Mouse (Mus musculus) neural tube, embryonic 12.5 days (tissue): ENCODE measurements around the gene Selenbp1. TPM values are rescaled to one million over a fixed set of nuclear protein-coding genes. Genes with fewer than 3 reads are reported as not detected.
"Not testable (repeated sequence)": the region's sequence is repeated elsewhere in the genome, so short reads cannot be mapped to it uniquely, and the experiment has no call there.

ENCODE experiments used
- ATAC-seq: fragments of 200-750 bp; cut with Nextera tagmentation; 2 replicates; pipeline ENCODE4 v1.8.0; 2017; ENCODE audit warnings: low read depth, mild to moderate bottlenecking, moderate TSS enrichment, moderate library complexity; ENCODE audit not compliant: low FRiP score
- H3K27ac ChIP-seq: fragments of 300-500 bp; sonication (generic); 2 replicates; pipeline ENCODE4 v1.5.1; 2016
- H3K27me3 ChIP-seq: fragments of 300-500 bp; sonication (generic); replicated peaks from 2 replicates; pipeline ENCODE4 v1.6.1; 2016; ENCODE audit warnings: mild to moderate bottlenecking
- H3K36me3 ChIP-seq: fragments of 300-500 bp; sonication (generic); 2 replicates; pipeline ENCODE4 v1.6.1; 2016; ENCODE audit warnings: mild to moderate bottlenecking
- H3K4me1 ChIP-seq: fragments of 300-500 bp; sonication (generic); 2 replicates; pipeline ENCODE4 v1.6.1; 2016
- H3K4me2 ChIP-seq: fragments of 300-500 bp; sonication (generic); replicated peaks from 2 replicates; pipeline ENCODE4 v1.6.1; 2016; ENCODE audit warnings: mild to moderate bottlenecking
- H3K4me3 ChIP-seq: fragments of 300-500 bp; sonication (generic); 2 replicates; pipeline ENCODE4 v1.5.1; 2016
- H3K9ac ChIP-seq: fragments of 300-500 bp; sonication (generic); 2 replicates; pipeline ENCODE4 v1.6.1; 2016; ENCODE audit warnings: mild to moderate bottlenecking
- H3K9me3 ChIP-seq: fragments of 300-500 bp; sonication (generic); 2 replicates; pipeline ENCODE4 v1.6.1; 2016; ENCODE audit warnings: mild to moderate bottlenecking
- WGBS: fragments of 180-500 bp; shearing (Covaris S2); methylation state at CpG from one replicate; pipeline ENCODE4 v1.1.7; 2016; 5-methylcytosine and 5-hydroxymethylcytosine counted together
- polyA plus RNA-seq: library from polyadenylated mRNA; unstranded; fragments of >200 nt; fragmentation: Nextera tagmentation; extraction: Ambion mirVana; gene quantifications from 2 replicates; pipeline ENCODE4 v1.2.1, GENCODE M21; 2016

Gene Selenbp1
- polyA plus RNA-seq, result 9.6 and 9.7 TPM in 2 replicates

GRCm38 (mm10) chr3:94932809-94933564, at the start of gene Selenbp1:
TSS of gene Selenbp1 (plus strand) at chr3:94933056.
- ATAC-seq, result peak; percentile 81
- Histone ChIP-seq H3K36me3 (no peaks in the 10 kb centered on the region), H3K27ac (no peak within 1 kb of the TSS), H3K4me1 (peaks cover 11% of the 10 kb centered on the region; the same call in 1 of the 2 replicates), H3K9me3 (no peaks in the 10 kb centered on the region), H3K4me3 (peak within 1 kb of the TSS; percentile 9), H3K27me3 (no peaks in the 10 kb centered on the region), H3K4me2 (peak within 1 kb of the TSS; percentile 52), H3K9ac (peak within 1 kb of the TSS; percentile 26; the same call in 1 of the 2 replicates)
- WGBS, result 19% methylated on average over 16 of the region's 16 CpGs

- ATAC-seq, result peak; percentile 88
- Histone ChIP-seq H3K4me1 (peaks cover 13% of the 10 kb centered on the region), H3K4me3 (peak within 1 kb of the TSS; percentile 98), H3K9me3 (no peaks in the 10 kb centered on the region), H3K4me2 (peak within 1 kb of the TSS; percentile 74), H3K9ac (peak within 1 kb of the TSS; percentile 91), H3K27me3 (no peaks in the 10 kb centered on the region), H3K36me3 (peaks cover 36% of the 10 kb centered on the region), H3K27ac (no peak within 1 kb of the TSS)
- 1% methylated on average over 61 of the region's 61 CpGs for WGBS
Observed at GRCm38 (mm10) chr3:94886316-94887224, 46.3 kb upstream of the Selenbp1 start, which contains the start of gene Psmb4. TSS of gene Psmb4 (minus strand) at chr3:94886961.

- Histone ChIP-seq H3K9ac (no peak overlapping the region), H3K9me3 (no peaks in the 10 kb centered on the region), H3K27ac (no peak overlapping the region), H3K27me3 (no peaks in the 10 kb centered on the region), H3K4me1 (peaks cover 13% of the 10 kb centered on the region), H3K4me3 (no peak overlapping the region), H3K4me2 (no peak overlapping the region), H3K36me3 (peaks cover 17% of the 10 kb centered on the region)
- no peak for ATAC-seq
Observed at GRCm38 (mm10) chr3:94888595-94888994, 44.3 kb upstream of the Selenbp1 start.

- ATAC-seq, result no peak
- no peaks in the 10 kb centered on the region for H3K4me1 ChIP-seq
- H3K4me3 ChIP-seq, result no peak overlapping the region
- H3K4me2 ChIP-seq, result no peak overlapping the region
- H3K9ac ChIP-seq, result no peak overlapping the region
- 72% methylated on average over 3 of the region's 3 CpGs for WGBS
- H3K27ac ChIP-seq, result no peak overlapping the region
- no peaks in the 10 kb centered on the region for H3K9me3 ChIP-seq
- H3K27me3 ChIP-seq, result no peaks in the 10 kb centered on the region
- H3K36me3 ChIP-seq, result no peaks in the 10 kb centered on the region
Observed at GRCm38 (mm10) chr3:94894076-94894475, 38.8 kb upstream of the Selenbp1 start.

GRCm38 (mm10) chr3:94902747-94903146, 30.1 kb upstream of the Selenbp1 start:
- no peaks in the 10 kb centered on the region for H3K27me3 ChIP-seq
- 25% methylated on average over 7 of the region's 7 CpGs for WGBS
- no peak for ATAC-seq
- no peak overlapping the region for H3K9ac ChIP-seq
- no peaks in the 10 kb centered on the region for H3K36me3 ChIP-seq
- no peaks in the 10 kb centered on the region for H3K9me3 ChIP-seq
- H3K4me3 ChIP-seq, result no peak overlapping the region
- no peaks in the 10 kb centered on the region for H3K4me1 ChIP-seq
- H3K4me2 ChIP-seq, result no peak overlapping the region
- no peak overlapping the region for H3K27ac ChIP-seq

GRCm38 (mm10) chr3:94904759-94905158, 28.1 kb upstream of the Selenbp1 start:
- H3K27ac ChIP-seq, H3K9ac ChIP-seq, H3K4me1 ChIP-seq, H3K4me2 ChIP-seq, H3K36me3 ChIP-seq, H3K4me3 ChIP-seq, H3K9me3 ChIP-seq, H3K27me3 ChIP-seq, ATAC-seq: not testable (repeated sequence)
- WGBS, result 65% methylated on average over 3 of the region's 3 CpGs

- no peak overlapping the region for H3K4me3 ChIP-seq
- H3K27me3 ChIP-seq, result no peaks in the 10 kb centered on the region
- H3K9ac ChIP-seq, result no peak overlapping the region
- WGBS, result 53% methylated on average over 1 of the region's 1 CpGs
- H3K4me1 ChIP-seq, result no peaks in the 10 kb centered on the region
- H3K36me3 ChIP-seq, result no peaks in the 10 kb centered on the region
- no peaks in the 10 kb centered on the region for H3K9me3 ChIP-seq
- no peak overlapping the region for H3K4me2 ChIP-seq
- no peak overlapping the region for H3K27ac ChIP-seq
- no peak for ATAC-seq
Observed at GRCm38 (mm10) chr3:94906482-94906881, 26.4 kb upstream of the Selenbp1 start.

- no peaks in the 10 kb centered on the region for H3K27me3 ChIP-seq
- no peak overlapping the region for H3K4me3 ChIP-seq
- H3K36me3 ChIP-seq, result no peaks in the 10 kb centered on the region
- no peak for ATAC-seq
- 72% methylated on average over 2 of the region's 2 CpGs for WGBS
- no peak overlapping the region for H3K9ac ChIP-seq
- H3K4me2 ChIP-seq, result no peak overlapping the region
- no peaks in the 10 kb centered on the region for H3K4me1 ChIP-seq
- no peaks in the 10 kb centered on the region for H3K9me3 ChIP-seq
- H3K27ac ChIP-seq, result no peak overlapping the region
Observed at GRCm38 (mm10) chr3:94911050-94911693, 21.7 kb upstream of the Selenbp1 start.

GRCm38 (mm10) chr3:94913801-94914200, 19.1 kb upstream of the Selenbp1 start:
- Histone ChIP-seq H3K9ac (no peak overlapping the region), H3K27ac (no peak overlapping the region), H3K9me3 (no peaks in the 10 kb centered on the region), H3K4me3 (no peak overlapping the region), H3K27me3 (no peaks in the 10 kb centered on the region), H3K4me1 (no peaks in the 10 kb centered on the region), H3K4me2 (no peak overlapping the region), H3K36me3 (no peaks in the 10 kb centered on the region)
- 35% methylated on average over 5 of the region's 5 CpGs for WGBS
- no peak for ATAC-seq

- 90% methylated on average over 7 of the region's 7 CpGs for WGBS
- H3K27me3 ChIP-seq, result no peaks in the 10 kb centered on the region
- H3K27ac ChIP-seq, result no peak overlapping the region
- no peaks in the 10 kb centered on the region for H3K36me3 ChIP-seq
- ATAC-seq, result no peak
- H3K4me1 ChIP-seq, result no peaks in the 10 kb centered on the region
- no peaks in the 10 kb centered on the region for H3K9me3 ChIP-seq
- H3K9ac ChIP-seq, result no peak overlapping the region
- no peak overlapping the region for H3K4me3 ChIP-seq
- no peak overlapping the region for H3K4me2 ChIP-seq
Observed at GRCm38 (mm10) chr3:94915903-94916741, 16.7 kb upstream of the Selenbp1 start.

GRCm38 (mm10) chr3:94917816-94918361, 15.0 kb upstream of the Selenbp1 start:
- Histone ChIP-seq H3K4me1 (no peaks in the 10 kb centered on the region), H3K9ac (no peak overlapping the region), H3K4me3 (no peak overlapping the region), H3K27me3 (no peaks in the 10 kb centered on the region), H3K36me3 (no peaks in the 10 kb centered on the region), H3K4me2 (no peak overlapping the region), H3K27ac (no peak overlapping the region), H3K9me3 (no peaks in the 10 kb centered on the region)
- no peak for ATAC-seq
- 78% methylated on average over 14 of the region's 14 CpGs for WGBS
